Mouse (Mus musculus) brain, embryonic 14.5 days (tissue): ENCODE results near the gene Pm20d2.

ENCODE experiments used
- CTCF ChIP-seq: fragments of 200-500 bp; IDR thresholded peaks from 2 replicates; pipeline ENCODE4 v1.5.1; 2012; ENCODE audit warnings: inconsistent platforms, mild to moderate bottlenecking, moderate library complexity, borderline replicate concordance; ENCODE audit not compliant: insufficient read depth, insufficient read length; ENCODE audit errors: extremely low read depth
- POLR2A ChIP-seq: fragments of 200-500 bp; IDR thresholded peaks from 2 replicates; pipeline ENCODE4 v1.6.1; 2012; ENCODE audit warnings: mild to moderate bottlenecking, inconsistent platforms, borderline replicate concordance; ENCODE audit not compliant: poor library complexity, insufficient read depth, insufficient read length, severe bottlenecking; ENCODE audit errors: extremely low read depth

DNA sequence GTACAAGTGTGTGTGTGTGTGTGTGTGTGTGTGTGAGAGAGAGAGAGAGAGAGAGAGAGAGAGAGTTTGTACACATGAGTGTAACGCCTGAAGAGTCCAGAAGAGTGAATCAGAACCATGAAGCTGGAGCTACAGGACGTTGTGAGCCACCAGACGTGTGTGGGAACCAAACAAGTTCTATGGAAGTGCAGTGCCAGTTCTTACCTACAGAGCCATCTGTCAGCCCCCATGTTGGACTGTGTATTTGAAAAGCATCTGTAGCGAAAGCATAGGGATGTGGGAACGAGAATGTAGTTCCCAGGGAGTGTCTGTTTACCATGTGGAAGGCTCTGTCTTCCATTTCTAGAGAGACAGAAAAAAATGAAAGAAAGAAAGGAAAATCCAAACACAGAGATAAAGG is 6.1 kb downstream of the Pm20d2 start:
- no peak for TF ChIP-seq CTCF
- TF ChIP-seq POLR2A, result no peak
